Mouse (Mus musculus): Measurements from ENCODE around the gene Ppdpf. TPM values are rescaled to one million over a fixed set of nuclear protein-coding genes. Genes with fewer than 3 reads are reported as not detected.

The Ppdpf gene
- polyA plus RNA-seq, 1 experiment from 2014 or later = 482 TPM

GRCm38 (mm10) chr2:181228335-181228734, 41.3 kb downstream of the Ppdpf start:
- 86% methylated on average over 1 of the region's 1 CpGs for WGBS
- no peak overlapping the region for H3K4me2 ChIP-seq (replicated peaks)

GRCm38 (mm10) chr2:181231171-181231570, 44.1 kb downstream of the Ppdpf start:
- Histone ChIP-seq H3K27ac (no peak overlapping the region), H3K4me1 (replicated peaks) (no peaks in the 10 kb centered on the region), H3K4me2 (replicated peaks) (no peak overlapping the region), H3K9ac (replicated peaks) (no peak overlapping the region), H3K4me3 (replicated peaks) (no peak overlapping the region), H3K27me3 (no peaks in the 10 kb centered on the region), H3K36me3 (no peaks in the 10 kb centered on the region), H3K9me3 (no peaks in the 10 kb centered on the region)
- 75% methylated on average over 20 of the region's 20 CpGs for WGBS
- ATAC-seq = no peak

More at GRCm38 (mm10) chr2:181228335-181228734, 41.3 kb downstream of the Ppdpf start:
- no peaks in the 10 kb centered on the region for H3K9me3 ChIP-seq
- H3K4me1 ChIP-seq (replicated peaks) = no peaks in the 10 kb centered on the region
- H3K4me3 ChIP-seq (replicated peaks) = no peak overlapping the region
- ATAC-seq = no peak
- no peaks in the 10 kb centered on the region for H3K27me3 ChIP-seq
- no peak overlapping the region for H3K27ac ChIP-seq
- H3K9ac ChIP-seq (replicated peaks) = no peak overlapping the region
- no peaks in the 10 kb centered on the region for H3K36me3 ChIP-seq

GRCm38 (mm10) chr2:181233443-181233842, 46.4 kb downstream of the Ppdpf start:
- no peak overlapping the region for H3K9ac ChIP-seq (replicated peaks)
- no peak overlapping the region for H3K4me3 ChIP-seq (replicated peaks)
- no peaks in the 10 kb centered on the region for H3K36me3 ChIP-seq
- ATAC-seq = no peak
- no peak overlapping the region for H3K27ac ChIP-seq
- H3K27me3 ChIP-seq = no peaks in the 10 kb centered on the region
- H3K4me2 ChIP-seq (replicated peaks) = no peak overlapping the region
- no peaks in the 10 kb centered on the region for H3K9me3 ChIP-seq
- no peaks in the 10 kb centered on the region for H3K4me1 ChIP-seq (replicated peaks)
- 91% methylated on average over 15 of the region's 15 CpGs for WGBS

GRCm38 (mm10) chr2:181234680-181235079, 47.6 kb downstream of the Ppdpf start:
- ATAC-seq = no peak
- H3K4me1 ChIP-seq (replicated peaks) = no peaks in the 10 kb centered on the region
- no peak overlapping the region for H3K27ac ChIP-seq
- H3K4me3 ChIP-seq (replicated peaks) = no peak overlapping the region
- H3K36me3 ChIP-seq = no peaks in the 10 kb centered on the region
- 93% methylated on average over 11 of the region's 11 CpGs for WGBS
- H3K9ac ChIP-seq (replicated peaks) = no peak overlapping the region
- H3K9me3 ChIP-seq = no peaks in the 10 kb centered on the region
- no peak overlapping the region for H3K4me2 ChIP-seq (replicated peaks)
- H3K27me3 ChIP-seq = no peaks in the 10 kb centered on the region

- ATAC-seq = no peak
- Histone ChIP-seq H3K36me3 (no peaks in the 10 kb centered on the region), H3K9ac (replicated peaks) (no peak overlapping the region)
These were observed 48.9 kb downstream of the Ppdpf start for GRCm38 (mm10) chr2:181235681-181236566.

GRCm38 (mm10) chr2:181237251-181238014, 50.4 kb downstream of the Ppdpf start:
- H3K4me3 ChIP-seq (replicated peaks) = no peak overlapping the region
- no peak overlapping the region for H3K9ac ChIP-seq (replicated peaks)
- H3K27ac ChIP-seq = no peak overlapping the region
- no peaks in the 10 kb centered on the region for H3K9me3 ChIP-seq
- no peaks in the 10 kb centered on the region for H3K27me3 ChIP-seq
- H3K36me3 ChIP-seq = no peaks in the 10 kb centered on the region
- H3K4me1 ChIP-seq (replicated peaks) = peaks cover 7% of the 10 kb centered on the region; the same call in 1 of the 2 replicates
- H3K4me2 ChIP-seq (replicated peaks) = no peak overlapping the region
- no peak for ATAC-seq
- WGBS = 90% methylated on average over 17 of the region's 17 CpGs

More at GRCm38 (mm10) chr2:181235681-181236566, 48.9 kb downstream of the Ppdpf start:
- Histone ChIP-seq H3K4me1 (replicated peaks) (no peaks in the 10 kb centered on the region), H3K4me2 (replicated peaks) (no peak overlapping the region), H3K9me3 (no peaks in the 10 kb centered on the region), H3K27ac (no peak overlapping the region), H3K4me3 (replicated peaks) (no peak overlapping the region), H3K27me3 (no peaks in the 10 kb centered on the region)
- WGBS = 88% methylated on average over 23 of the region's 23 CpGs

- Histone ChIP-seq H3K4me1 (replicated peaks) (peaks cover 7% of the 10 kb centered on the region; the same call in 1 of the 2 replicates), H3K9me3 (no peaks in the 10 kb centered on the region), H3K9ac (replicated peaks) (no peak overlapping the region), H3K4me2 (replicated peaks) (no peak overlapping the region), H3K27me3 (no peaks in the 10 kb centered on the region), H3K36me3 (no peaks in the 10 kb centered on the region), H3K27ac (no peak overlapping the region), H3K4me3 (replicated peaks) (no peak overlapping the region)
- no peak for ATAC-seq
- WGBS = 72% methylated on average over 10 of the region's 10 CpGs
These were observed 51.1 kb downstream of the Ppdpf start for GRCm38 (mm10) chr2:181238091-181238610.

Other genes starting within 250 kb of the Ppdpf start
- gene Nkain4, start 232.5 kb upstream of the Ppdpf start, polyA plus RNA-seq (2015; fragmentation: Nextera tagmentation; extraction: Ambion mirVana) = 94.0 and 101 TPM in 2 replicates
- 98.9 and 103 TPM in 2 replicates for gene Arfgap1, start 220.0 kb upstream of the Ppdpf start, polyA plus RNA-seq (2015; fragmentation: Nextera tagmentation; extraction: Ambion mirVana)
- 0.12 and 0.35 TPM in 2 replicates for gene Col20a1, start 200.7 kb upstream of the Ppdpf start, polyA plus RNA-seq (2015; fragmentation: Nextera tagmentation; extraction: Ambion mirVana)
- gene Chrna4, start 143.7 kb upstream of the Ppdpf start, polyA plus RNA-seq (2015; fragmentation: Nextera tagmentation; extraction: Ambion mirVana) = 44.1 and 52.7 TPM in 2 replicates
- gene Kcnq2, start 51.9 kb upstream of the Ppdpf start, polyA plus RNA-seq (2015; fragmentation: Nextera tagmentation; extraction: Ambion mirVana) = 44.0 and 47.3 TPM in 2 replicates
- gene Eef1a2, start 30.2 kb upstream of the Ppdpf start, polyA plus RNA-seq (2015; fragmentation: Nextera tagmentation; extraction: Ambion mirVana) = 3.5 and 3.8 TPM in 2 replicates
- gene Ptk6, start 15.5 kb downstream of the Ppdpf start, polyA plus RNA-seq (2015; fragmentation: Nextera tagmentation; extraction: Ambion mirVana) = not detected in 2 replicates
- gene Srms, start 25.9 kb downstream of the Ppdpf start, polyA plus RNA-seq (2015; fragmentation: Nextera tagmentation; extraction: Ambion mirVana) = 0.10 TPM in 1 of 2 replicates, not detected in the other
- gene Fndc11, start 32.8 kb downstream of the Ppdpf start, polyA plus RNA-seq (2015; fragmentation: Nextera tagmentation; extraction: Ambion mirVana) = 0.13 TPM in 1 of 2 replicates, not detected in the other
- gene Helz2, start 54.8 kb downstream of the Ppdpf start, polyA plus RNA-seq (2015; fragmentation: Nextera tagmentation; extraction: Ambion mirVana) = 0.34 TPM in 2 replicates
- gene Gmeb2, start 100.8 kb downstream of the Ppdpf start, polyA plus RNA-seq (2015; fragmentation: Nextera tagmentation; extraction: Ambion mirVana) = 19.7 and 19.9 TPM in 2 replicates
- 996 and 1,042 TPM in 2 replicates for gene Stmn3, start 127.3 kb downstream of the Ppdpf start, polyA plus RNA-seq (2015; fragmentation: Nextera tagmentation; extraction: Ambion mirVana)
- gene Rtel1, start 132.5 kb downstream of the Ppdpf start, polyA plus RNA-seq (2015; fragmentation: Nextera tagmentation; extraction: Ambion mirVana) = 33.6 and 40.6 TPM in 2 replicates
- 71.5 and 78.5 TPM in 2 replicates for gene Zgpat, start 177.7 kb downstream of the Ppdpf start, polyA plus RNA-seq (2015; fragmentation: Nextera tagmentation; extraction: Ambion mirVana)
- gene Arfrp1, start 178.2 kb downstream of the Ppdpf start, polyA plus RNA-seq (2015; fragmentation: Nextera tagmentation; extraction: Ambion mirVana) = 91.6 and 95.9 TPM in 2 replicates
- gene Lime1, start 192.8 kb downstream of the Ppdpf start, polyA plus RNA-seq (2015; fragmentation: Nextera tagmentation; extraction: Ambion mirVana) = 42.1 and 46.7 TPM in 2 replicates

Data from midbrain, embryonic 13.5 days (tissue).